Mouse (Mus musculus) embryonic facial prominence, embryonic 11.5 days (tissue): ENCODE measurements around the gene Psmb11. TPM values are rescaled to one million over a fixed set of nuclear protein-coding genes. Genes with fewer than 3 reads are reported as not detected.
A peak's percentile ranks its signal among the peaks of the same experiment; 100 is the strongest.
"Not testable (repeated sequence)": the region's sequence is repeated elsewhere in the genome, so short reads cannot be mapped to it uniquely, and the experiment has no call there.

ENCODE experiments used
- ATAC-seq: fragments of 200-750 bp; cut with Nextera tagmentation; replicated peaks from 2 replicates; pipeline ENCODE4 v1.8.0; 2017; ENCODE audit warnings: low read depth; ENCODE audit not compliant: insufficient number of reproducible peaks, low FRiP score, low TSS enrichment
- DNase-seq: peaks from one replicate; pipeline ENCODE4 v3.0.0-alpha.2; 2015; ENCODE audit warnings: low spot score
- H3K27ac ChIP-seq: fragments of 300-500 bp; sonication (generic); replicated peaks from 2 replicates; pipeline ENCODE4 v1.5.1; 2014; ENCODE audit warnings: mild to moderate bottlenecking, low read depth, low read length, control low read depth
- H3K27me3 ChIP-seq: fragments of 300-500 bp; sonication (generic); 2 replicates; pipeline ENCODE4 v1.6.1; 2014; ENCODE audit warnings: mild to moderate bottlenecking, low read length, moderate library complexity, mixed read lengths; ENCODE audit not compliant: control insufficient read depth, insufficient read depth
- H3K36me3 ChIP-seq: fragments of 300-500 bp; sonication (generic); replicated peaks from 2 replicates; pipeline ENCODE4 v1.6.1; 2014; ENCODE audit warnings: low read depth, mild to moderate bottlenecking, low read length, moderate library complexity, mixed read lengths; ENCODE audit not compliant: control insufficient read depth, insufficient read depth
- H3K4me1 ChIP-seq: fragments of 300-500 bp; sonication (generic); 2 replicates; pipeline ENCODE4 v1.6.1; 2014; ENCODE audit warnings: low read length, mixed read lengths; ENCODE audit not compliant: control insufficient read depth, insufficient read depth
- H3K4me2 ChIP-seq: fragments of 300-500 bp; sonication (generic); 2 replicates; pipeline ENCODE4 v1.6.1; 2014; ENCODE audit warnings: low read depth, mild to moderate bottlenecking, control low read depth, low read length, moderate library complexity
- H3K4me3 ChIP-seq: fragments of 300-500 bp; sonication (generic); 2 replicates; pipeline ENCODE4 v1.5.1; 2014; ENCODE audit warnings: low read depth, low read length, control low read depth
- H3K9ac ChIP-seq: fragments of 300-500 bp; sonication (generic); replicated peaks from 2 replicates; pipeline ENCODE4 v1.6.1; 2014; ENCODE audit warnings: mild to moderate bottlenecking, control low read depth, low read length
- H3K9me3 ChIP-seq: fragments of 300-500 bp; sonication (generic); replicated peaks from 2 replicates; pipeline ENCODE4 v1.6.1; 2016; ENCODE audit warnings: mild to moderate bottlenecking, low read length, inconsistent platforms, mixed read lengths; ENCODE audit not compliant: control insufficient read depth
- WGBS: fragments of 180-500 bp; shearing (Covaris S2); extraction: QIAGEN DNeasy Blood & Tissue Kit; methylation state at CpG from one replicate; pipeline ENCODE4 v1.1.7; 2014; 5-methylcytosine and 5-hydroxymethylcytosine counted together
- polyA plus RNA-seq: library from polyadenylated mRNA; unstranded; fragments of >200 nt; fragmentation: Nextera tagmentation; extraction: Ambion mirVana; gene quantifications from 2 replicates; pipeline ENCODE4 v1.2.1, GENCODE M21; 2014

Psmb11 gene
- polyA plus RNA-seq, 1 experiment from 2014 or later: not detected

DNA sequence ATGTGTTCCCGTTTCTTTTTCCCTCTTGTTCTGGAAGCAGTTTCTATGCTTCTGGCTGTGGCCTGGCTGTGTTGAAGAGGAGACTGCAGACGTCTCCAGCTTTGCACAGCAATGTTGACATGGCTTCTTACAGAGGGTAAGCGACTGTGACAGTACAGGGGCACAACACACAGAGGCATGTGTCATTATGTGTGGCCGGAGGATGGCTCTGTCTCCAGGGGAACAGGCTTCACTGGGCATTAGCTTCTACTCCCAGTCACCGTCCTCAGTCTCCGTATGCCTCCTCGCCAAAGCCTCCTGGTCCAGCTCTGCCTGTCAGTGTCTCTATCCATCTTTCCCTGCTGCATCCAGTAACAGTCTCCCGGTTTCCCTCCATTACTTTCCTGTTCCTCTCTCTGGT lies 14.0 kb upstream of the Psmb11 start:
- 52% methylated on average over 8 of the region's 8 CpGs for WGBS

GRCm38 (mm10) chr14:54609245-54609644 lies 12.0 kb upstream of the Psmb11 start:
- no peaks in the 10 kb centered on the region for H3K9me3 ChIP-seq
- no peak overlapping the region for H3K27ac ChIP-seq
- H3K36me3 ChIP-seq: peaks cover 3% of the 10 kb centered on the region
- no peak overlapping the region for H3K4me2 ChIP-seq
- ATAC-seq (no peak), DNase-seq (no peak)
- H3K27me3 ChIP-seq: no peaks in the 10 kb centered on the region
- no peak overlapping the region for H3K4me3 ChIP-seq
- H3K9ac ChIP-seq: no peak overlapping the region
- 74% methylated on average over 4 of the region's 4 CpGs for WGBS
- no peaks in the 10 kb centered on the region for H3K4me1 ChIP-seq

More for the DNA sequence above, 14.0 kb upstream of the Psmb11 start:
- H3K27me3 ChIP-seq: no peaks in the 10 kb centered on the region
- ATAC-seq (no peak), DNase-seq (no peak)
- peaks cover 3% of the 10 kb centered on the region; the same call in 1 of the 2 replicates for H3K36me3 ChIP-seq
- no peaks in the 10 kb centered on the region for H3K4me1 ChIP-seq
- H3K9ac ChIP-seq: no peak overlapping the region
- H3K4me2 ChIP-seq: no peak overlapping the region
- H3K9me3 ChIP-seq: no peaks in the 10 kb centered on the region
- no peak overlapping the region for H3K4me3 ChIP-seq
- no peak overlapping the region for H3K27ac ChIP-seq

- 75% methylated on average over 4 of the region's 4 CpGs for WGBS
- Histone ChIP-seq H3K4me1 (no peaks in the 10 kb centered on the region), H3K9me3 (no peaks in the 10 kb centered on the region), H3K27me3 (no peaks in the 10 kb centered on the region), H3K4me3 (no peak overlapping the region), H3K27ac (no peak overlapping the region), H3K36me3 (peaks cover 3% of the 10 kb centered on the region), H3K9ac (no peak overlapping the region), H3K4me2 (no peak overlapping the region)
- peak; percentile 48 for DNase-seq
- ATAC-seq: no peak
Observed at GRCm38 (mm10) chr14:54609962-54610361, 11.3 kb upstream of the Psmb11 start.

GRCm38 (mm10) chr14:54610648-54611047 lies 10.6 kb upstream of the Psmb11 start:
- no peak overlapping the region for H3K27ac ChIP-seq
- no peak overlapping the region for H3K9ac ChIP-seq
- 82% methylated on average over 6 of the region's 6 CpGs for WGBS

GRCm38 (mm10) chr14:54614130-54614529 lies 7.1 kb upstream of the Psmb11 start:
- DNase-seq, H3K4me3 ChIP-seq, H3K27ac ChIP-seq, H3K36me3 ChIP-seq, ATAC-seq, H3K9me3 ChIP-seq, H3K9ac ChIP-seq, H3K4me2 ChIP-seq, H3K4me1 ChIP-seq, H3K27me3 ChIP-seq: not testable (repeated sequence)
- 92% methylated on average over 14 of the region's 16 CpGs for whole genome bisulfite sequencing

More at GRCm38 (mm10) chr14:54610648-54611047, 10.6 kb upstream of the Psmb11 start:
- ATAC-seq (no peak), DNase-seq (no peak)
- Histone ChIP-seq H3K4me2 (no peak overlapping the region), H3K9me3 (no peaks in the 10 kb centered on the region), H3K4me1 (no peaks in the 10 kb centered on the region), H3K4me3 (no peak overlapping the region), H3K36me3 (peaks cover 5% of the 10 kb centered on the region), H3K27me3 (no peaks in the 10 kb centered on the region)

- Histone ChIP-seq H3K4me1 (no peaks in the 10 kb centered on the region), H3K9me3 (no peaks in the 10 kb centered on the region), H3K4me2 (no peak overlapping the region), H3K27ac (no peak overlapping the region), H3K4me3 (no peak overlapping the region), H3K27me3 (no peaks in the 10 kb centered on the region), H3K36me3 (peaks cover 5% of the 10 kb centered on the region), H3K9ac (no peak overlapping the region)
- 94% methylated on average over 16 of the region's 16 CpGs for WGBS
- ATAC-seq (no peak), DNase-seq (no peak)
Observed at GRCm38 (mm10) chr14:54616226-54616825, 4.9 kb upstream of the Psmb11 start.

GRCm38 (mm10) chr14:54617152-54617896 lies 3.9 kb upstream of the Psmb11 start:
- DNase-seq (peak; percentile 41), ATAC-seq (peak; percentile 40)
- Histone ChIP-seq H3K4me1 (no peaks in the 10 kb centered on the region), H3K9me3 (no peaks in the 10 kb centered on the region), H3K27me3 (no peaks in the 10 kb centered on the region), H3K9ac (peak overlapping the region; percentile 90), H3K27ac (peak overlapping the region; percentile 52), H3K36me3 (peaks cover 2% of the 10 kb centered on the region), H3K4me3 (peak overlapping the region; percentile 87), H3K4me2 (peak overlapping the region; percentile 67)
- WGBS: 3% methylated on average over 38 of the region's 38 CpGs

DNA sequence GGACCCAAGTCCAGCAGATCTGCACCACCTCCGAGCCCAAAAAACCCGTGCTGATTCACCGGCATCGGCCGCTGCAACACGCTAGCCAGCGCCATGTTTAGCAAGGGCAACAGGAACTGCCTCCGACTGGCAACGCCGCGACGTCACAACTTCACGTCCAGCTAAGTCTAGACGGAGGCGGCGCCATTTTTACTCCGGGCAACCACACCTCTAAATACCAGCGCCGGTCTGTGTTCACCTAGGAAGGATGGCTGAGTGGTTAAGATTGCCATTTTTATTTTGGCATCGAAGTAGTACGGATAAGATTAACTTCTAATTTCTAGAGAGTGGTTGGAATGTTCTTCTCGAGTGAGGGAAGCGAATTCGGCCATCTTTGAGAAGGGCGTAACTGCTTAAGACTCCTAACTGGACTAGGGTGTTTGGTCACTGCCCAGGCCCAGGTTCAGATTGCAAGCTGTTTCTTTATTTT lies 3.3 kb upstream of the Psmb11 start, which contains the start of gene Psmb5:
Gene Psmb5, minus strand, starts transcription at position 126 of the 469 bp plus-strand sequence.
- Histone ChIP-seq H3K27ac (peak within 1 kb of the TSS; percentile 52), H3K27me3 (no peaks in the 10 kb centered on the region), H3K9me3 (no peaks in the 10 kb centered on the region), H3K4me3 (peak within 1 kb of the TSS; percentile 87), H3K36me3 (peaks cover 2% of the 10 kb centered on the region), H3K4me1 (no peaks in the 10 kb centered on the region), H3K9ac (peak within 1 kb of the TSS; percentile 90), H3K4me2 (peak within 1 kb of the TSS; percentile 67)
- ATAC-seq (peak; percentile 77), DNase-seq (peak; percentile 94)
- under 1% methylated on average over 25 of the region's 25 CpGs for WGBS
